Mouse (Mus musculus) layer of hippocampus, adult 11-12 months (tissue): Measurements from ENCODE around the gene Olfr820.
"Not testable (repeated sequence)": the region's sequence is repeated elsewhere in the genome, so short reads cannot be mapped to it uniquely, and the experiment has no call there.

Experiments used
- DNase-seq: peaks from one replicate; pipeline ENCODE4 v3.0.0; 2022; ENCODE audit warnings: low spot score

The Olfr820 gene

DNA sequence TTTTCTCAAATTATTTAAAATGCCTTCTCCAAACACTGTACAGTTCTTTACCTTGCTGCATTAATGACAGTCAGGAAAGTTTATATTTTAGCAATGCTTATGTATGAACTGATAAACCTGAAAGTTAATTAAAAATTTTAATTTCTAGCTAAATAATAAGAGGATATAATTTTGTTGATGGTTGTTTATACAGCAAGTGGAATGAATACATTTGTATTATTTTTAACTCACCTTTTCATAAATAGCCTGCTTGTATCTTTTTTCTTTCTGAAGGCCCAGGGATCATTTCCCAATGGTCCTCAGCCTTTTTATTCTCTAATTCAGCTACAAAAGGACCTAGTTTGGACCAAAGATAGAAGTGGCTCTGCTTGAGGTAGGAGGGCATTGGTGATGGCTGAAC is at the start of gene Olfr820:
Olfr820 (plus strand) TSS at position 301 of the 400 bp plus-strand sequence.
- DNase-seq = no peak

DNA sequence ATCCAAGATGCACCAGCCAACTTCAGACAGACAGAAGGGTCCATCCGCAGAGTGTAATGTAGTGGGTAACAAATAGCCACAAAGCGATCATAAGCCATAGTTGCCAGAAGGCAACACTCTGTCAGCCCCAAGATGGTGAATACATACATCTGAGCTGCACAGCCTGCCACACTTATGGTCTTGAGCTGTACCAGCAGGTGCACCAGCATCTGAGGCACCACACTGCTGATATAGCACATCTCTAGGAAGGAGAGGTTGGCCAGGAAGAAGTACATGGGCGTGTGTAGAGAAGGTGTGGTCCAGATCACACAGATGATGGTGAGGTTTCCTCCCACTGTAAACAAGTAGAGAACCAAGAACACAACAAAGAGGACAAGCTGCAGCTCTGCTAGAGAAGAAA is 46.2 kb upstream of the Olfr820 start:
- not testable (repeated sequence) for DNase-seq

DNA sequence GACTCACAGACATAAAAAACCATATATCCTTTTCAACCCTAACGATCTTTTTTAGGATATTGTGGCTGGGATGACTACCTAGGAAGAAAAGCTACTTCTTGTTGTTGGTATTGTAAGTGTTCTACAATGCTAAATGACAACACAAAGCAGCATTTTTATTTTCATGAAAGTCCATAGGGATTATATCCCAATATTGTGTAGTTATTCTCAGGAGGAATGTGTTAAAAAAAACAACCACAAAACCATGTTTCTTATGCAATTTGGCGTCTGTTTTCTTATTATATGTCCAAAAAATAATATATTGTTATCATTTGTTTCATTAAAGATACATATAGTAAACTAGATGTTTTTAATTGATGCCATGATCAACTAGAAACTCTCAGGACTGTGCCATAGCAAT is 45.3 kb upstream of the Olfr820 start, which contains the start of gene Olfr819:
Olfr819 (minus strand) TSS at position 101 of the 400 bp plus-strand sequence.
- not testable (repeated sequence) for DNase-seq

DNA sequence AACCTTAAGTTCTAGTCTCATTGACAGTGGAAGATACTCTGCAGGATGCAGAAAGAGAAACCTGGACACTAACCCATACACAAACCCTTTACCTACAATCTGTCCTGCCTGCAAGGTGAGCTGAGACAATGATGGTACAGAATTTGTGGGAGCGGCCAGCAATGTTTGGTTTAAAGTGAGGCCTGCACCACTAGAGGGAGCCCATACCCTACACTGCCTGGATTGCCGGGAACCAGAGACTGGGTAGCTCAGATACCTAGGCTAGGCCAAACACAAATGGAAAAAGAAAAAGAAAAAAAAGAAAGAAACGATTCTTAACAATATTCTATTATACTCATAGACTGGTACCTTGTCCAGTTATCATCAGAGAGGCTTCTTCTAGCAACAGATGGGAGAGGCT is 39.4 kb upstream of the Olfr820 start:
- DNase-seq = not testable (repeated sequence)

DNA sequence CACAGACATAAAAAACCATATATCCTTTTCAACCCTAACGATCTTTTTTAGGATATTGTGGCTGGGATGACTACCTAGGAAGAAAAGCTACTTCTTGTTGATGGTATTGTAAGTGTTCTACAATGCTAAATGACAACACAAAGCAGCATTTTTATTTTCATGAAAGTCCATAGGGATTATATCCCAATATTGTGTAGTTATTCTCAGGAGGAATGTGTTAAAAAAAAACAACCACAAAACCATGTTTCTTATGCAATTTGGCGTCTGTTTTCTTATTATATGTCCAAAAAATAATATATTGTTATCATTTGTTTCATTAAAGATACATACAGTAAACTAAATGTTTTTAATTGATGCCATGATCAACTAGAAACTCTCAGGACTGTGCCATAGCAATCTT is 36.4 kb upstream of the Olfr820 start, which contains the start of gene Olfr247:
Olfr247 (minus strand) TSS at position 101 of the 400 bp plus-strand sequence.
- not testable (repeated sequence) for DNase-seq

DNA sequence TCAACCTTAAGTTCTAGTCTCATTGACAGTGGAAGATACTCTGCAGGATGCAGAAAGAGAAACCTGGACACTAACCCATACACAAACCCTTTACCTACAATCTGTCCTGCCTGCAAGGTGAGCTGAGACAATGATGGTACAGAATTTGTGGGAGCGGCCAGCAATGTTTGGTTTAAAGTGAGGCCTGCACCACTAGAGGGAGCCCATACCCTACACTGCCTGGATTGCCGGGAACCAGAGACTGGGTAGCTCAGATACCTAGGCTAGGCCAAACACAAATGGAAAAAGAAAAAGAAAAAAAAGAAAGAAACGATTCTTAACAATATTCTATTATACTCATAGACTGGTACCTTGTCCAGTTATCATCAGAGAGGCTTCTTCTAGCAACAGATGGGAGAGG is 30.6 kb upstream of the Olfr820 start:
- not testable (repeated sequence) for DNase-seq

DNA sequence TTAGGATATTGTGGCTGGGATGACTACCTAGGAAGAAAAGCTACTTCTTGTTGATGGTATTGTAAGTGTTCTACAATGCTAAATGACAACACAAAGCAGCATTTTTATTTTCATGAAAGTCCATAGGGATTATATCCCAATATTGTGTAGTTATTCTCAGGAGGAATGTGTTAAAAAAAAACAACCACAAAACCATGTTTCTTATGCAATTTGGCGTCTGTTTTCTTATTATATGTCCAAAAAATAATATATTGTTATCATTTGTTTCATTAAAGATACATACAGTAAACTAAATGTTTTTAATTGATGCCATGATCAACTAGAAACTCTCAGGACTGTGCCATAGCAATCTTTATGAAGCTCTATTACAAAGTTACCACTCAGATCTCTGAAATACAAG is 27.5 kb upstream of the Olfr820 start, which contains the start of gene Gm10310:
Gm10310 (minus strand) TSS at position 101 of the 400 bp plus-strand sequence.
- DNase-seq = not testable (repeated sequence)

DNA sequence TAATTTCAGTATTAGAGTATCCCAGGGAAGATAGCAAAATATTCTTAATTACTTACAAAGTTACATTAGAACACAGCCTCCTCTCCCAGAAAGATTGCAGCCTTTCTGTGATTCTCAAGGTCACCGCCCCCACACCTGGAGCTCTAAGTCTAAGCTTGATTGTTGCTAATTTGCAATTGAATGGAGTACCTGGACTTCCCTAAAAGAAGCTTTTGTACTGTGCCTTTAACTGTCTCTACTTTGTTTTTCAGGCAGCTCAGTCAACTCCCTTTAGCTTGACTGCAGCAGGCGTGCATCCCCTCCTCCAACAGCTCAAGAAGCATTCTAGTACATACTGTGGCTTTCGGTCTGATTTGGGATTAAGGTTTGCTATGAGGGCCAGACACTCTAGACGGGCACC is 8.3 kb upstream of the Olfr820 start:
- DNase-seq = not testable (repeated sequence)

DNA sequence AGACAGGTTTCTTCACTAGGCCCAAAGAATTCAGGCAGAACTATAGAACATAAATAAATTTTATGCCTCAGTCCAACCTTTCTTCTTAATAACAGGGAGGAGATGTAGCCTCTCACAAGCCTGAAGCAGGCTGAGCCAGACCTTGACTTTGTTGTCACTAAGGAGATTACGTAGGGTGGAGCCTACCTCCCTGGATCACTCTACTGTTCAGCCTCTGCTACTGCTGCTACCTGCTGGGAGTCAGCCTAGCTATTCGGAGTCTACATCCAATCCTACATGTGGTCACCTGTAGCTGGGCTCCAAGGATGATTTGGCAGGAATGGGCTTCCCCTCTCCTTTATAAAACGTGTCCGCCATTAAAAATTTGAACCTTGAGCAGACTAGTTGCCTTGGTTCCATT is 7.1 kb upstream of the Olfr820 start:
- not testable (repeated sequence) for DNase-seq

DNA sequence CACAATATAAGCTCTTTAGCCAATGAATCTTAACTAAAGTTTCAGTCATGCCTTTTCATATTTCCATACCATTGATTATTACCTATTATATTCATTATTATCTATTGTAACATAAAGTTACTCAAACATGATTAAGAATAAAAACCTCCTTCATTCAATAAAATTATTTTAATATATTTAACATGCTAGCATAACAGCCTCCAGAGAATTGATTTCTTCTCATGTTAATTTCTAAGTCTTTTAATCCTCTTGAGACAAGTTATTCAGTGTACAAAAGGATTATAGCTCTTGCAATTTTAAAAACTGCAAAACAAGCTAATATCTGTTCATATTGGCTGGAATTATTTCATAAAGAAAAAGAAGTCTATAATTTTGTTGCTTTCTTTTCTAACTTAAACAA is 17.6 kb downstream of the Olfr820 start, which contains the start of gene Olfr821:
Olfr821 (plus strand) TSS at position 301 of the 400 bp plus-strand sequence.
- no peak for DNase-seq

DNA sequence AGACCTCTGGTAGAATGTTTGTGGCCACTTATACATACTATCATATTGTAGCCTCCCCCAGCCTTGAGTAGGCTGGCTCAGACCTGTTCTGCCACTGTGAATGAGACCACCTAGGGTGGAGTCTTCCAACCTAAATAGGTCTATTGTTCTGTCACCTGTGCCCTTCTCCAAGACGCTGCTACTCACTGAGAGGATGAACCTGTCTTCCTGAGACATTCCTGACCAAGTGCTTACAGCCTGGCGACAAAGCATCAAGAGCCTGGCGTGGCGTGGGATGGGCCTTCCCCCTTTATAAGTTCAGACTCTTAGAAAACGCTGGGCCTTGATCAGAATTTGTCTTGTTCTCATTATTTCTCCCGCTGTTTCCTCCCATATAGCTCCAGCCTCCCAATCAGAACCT is 24.7 kb downstream of the Olfr820 start:
- DNase-seq = no peak
